Mouse (Mus musculus) layer of hippocampus, adult 2 months (tissue): ENCODE data around the gene Slc27a1. TPM values are rescaled to one million over a fixed set of nuclear protein-coding genes. Genes with fewer than 3 reads are reported as not detected.

Experiments used
- DNase-seq, 2 experiments: peaks; one replicate each; pipeline ENCODE4 v3.0.0; 2022; ENCODE audit warnings: low spot score in 2 of 2
- H3K27ac ChIP-seq: fragments of 200-600 bp; 2 replicates; pipeline ENCODE4 v1.8.1; 2022
- H3K4me3 ChIP-seq: fragments of 200-600 bp; 2 replicates; pipeline ENCODE4 v1.8.1; 2022; ENCODE audit warnings: mild to moderate bottlenecking
- CTCF ChIP-seq: fragments of 200-600 bp; conservative IDR thresholded peaks from 2 replicates; pipeline ENCODE4 v1.8.1; 2022; ENCODE audit warnings: antibody characterized with exemption, mild to moderate bottlenecking, moderate library complexity
- microRNA-seq, 2 experiments: library from miRNA; unstranded; fragments of <30 nt; microRNA quantifications; one replicate each; pipeline ENCODE4 v1.2.0; 2021
- total RNA-seq, 2 experiments: library from RNA; stranded (reverse); gene quantifications; 2 replicates each; pipeline ENCODE4 v1.2.3; 2021

The Slc27a1 gene
- total RNA-seq, 2 experiments from 2014 or later, result 125 to 126 TPM

DNA sequence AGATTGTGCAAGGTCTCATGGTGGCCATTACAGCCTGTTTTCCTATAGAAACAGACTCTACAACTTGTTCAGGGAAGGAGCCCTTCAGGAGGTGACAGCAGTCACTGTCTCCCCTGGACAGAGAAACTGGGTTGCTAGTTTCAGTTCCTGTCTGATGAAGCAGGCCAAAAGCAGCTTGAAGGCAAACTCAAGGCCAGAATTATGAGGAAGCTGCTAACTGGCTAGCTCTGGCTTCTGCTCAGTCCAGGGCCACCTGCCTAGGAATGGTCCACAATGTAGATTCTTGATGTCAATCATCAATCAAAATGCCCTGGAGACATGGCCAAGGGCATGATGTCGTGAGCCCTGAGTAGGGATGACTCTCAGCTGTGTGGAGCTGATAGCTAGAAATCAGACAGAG is 56.4 kb downstream of the Slc27a1 start:
- TF ChIP-seq CTCF, result no peak
- Histone ChIP-seq H3K4me3 (no peak overlapping the region), H3K27ac (peak overlapping the region; percentile 51)
- DNase-seq, result no peak

DNA sequence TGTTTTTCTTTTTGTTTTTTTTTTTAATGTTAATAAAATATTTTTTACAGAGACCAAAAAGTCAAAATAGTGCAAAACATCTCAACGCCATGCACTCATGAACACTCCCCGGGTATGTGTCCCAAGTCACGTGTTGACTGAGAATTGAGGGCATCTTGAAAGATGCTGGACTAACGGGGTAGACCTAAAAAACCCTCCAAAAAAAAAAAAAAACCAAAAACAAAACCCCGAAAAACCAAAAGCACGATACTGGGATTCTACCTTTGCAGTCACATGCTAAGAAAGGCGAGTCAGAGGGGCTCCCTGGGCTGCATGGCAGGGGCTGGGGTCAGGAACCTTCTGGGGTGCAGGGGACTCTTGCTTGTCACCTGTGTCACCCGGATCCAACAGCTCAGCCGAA is 58.1 kb downstream of the Slc27a1 start:
- Histone ChIP-seq H3K4me3 (no peak overlapping the region), H3K27ac (peak overlapping the region; percentile 52; the same call in 1 of the 2 replicates)
- DNase-seq, result no peak
- no peak for TF ChIP-seq CTCF

DNA sequence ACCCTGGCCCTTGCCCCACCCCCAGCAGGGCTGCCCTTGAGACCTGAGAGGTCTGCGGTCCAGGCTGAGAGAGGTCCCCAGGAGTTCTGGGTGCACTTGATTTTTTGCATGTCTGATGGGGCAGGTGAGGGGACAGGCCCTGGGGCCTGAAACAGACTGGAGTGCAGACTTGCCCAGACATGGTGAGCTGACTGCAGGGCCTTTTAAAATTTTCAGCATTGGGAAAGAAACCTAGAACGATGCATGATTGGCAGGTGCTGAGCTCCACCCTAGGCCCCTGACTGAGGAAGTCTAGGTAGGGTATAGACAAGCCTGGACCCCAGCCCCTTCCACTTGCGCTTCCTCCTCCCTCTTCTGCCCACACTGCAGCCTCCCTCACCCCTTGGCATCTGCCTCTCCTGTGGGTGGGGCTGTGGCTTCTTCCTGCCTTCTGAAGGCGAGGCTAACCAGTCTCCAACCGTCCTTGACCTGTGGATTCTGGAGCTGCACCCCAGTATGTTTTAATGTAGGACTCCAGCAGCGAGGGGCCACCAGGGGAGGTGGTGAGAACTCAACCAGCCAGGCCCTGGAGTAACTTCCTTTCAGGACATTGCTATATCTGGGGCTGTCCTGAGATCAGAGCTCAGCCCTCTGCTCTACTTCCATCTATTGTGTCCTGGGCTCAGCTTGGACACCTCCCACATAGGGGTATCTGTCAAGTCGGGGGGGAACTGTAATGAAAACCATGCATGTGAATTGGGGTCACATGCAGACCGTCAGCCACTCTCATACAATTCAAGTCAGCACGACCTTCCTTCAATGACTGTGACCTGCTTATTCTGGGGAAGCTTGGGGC is 58.8 kb downstream of the Slc27a1 start:
- DNase-seq, result no peak
- Histone ChIP-seq H3K4me3 (no peak overlapping the region), H3K27ac (peak overlapping the region; percentile 52; the same call in 1 of the 2 replicates)
- TF ChIP-seq CTCF, result 0 out of 2 replicates have a peak, but pooled peaks have one; percentile 8

DNA sequence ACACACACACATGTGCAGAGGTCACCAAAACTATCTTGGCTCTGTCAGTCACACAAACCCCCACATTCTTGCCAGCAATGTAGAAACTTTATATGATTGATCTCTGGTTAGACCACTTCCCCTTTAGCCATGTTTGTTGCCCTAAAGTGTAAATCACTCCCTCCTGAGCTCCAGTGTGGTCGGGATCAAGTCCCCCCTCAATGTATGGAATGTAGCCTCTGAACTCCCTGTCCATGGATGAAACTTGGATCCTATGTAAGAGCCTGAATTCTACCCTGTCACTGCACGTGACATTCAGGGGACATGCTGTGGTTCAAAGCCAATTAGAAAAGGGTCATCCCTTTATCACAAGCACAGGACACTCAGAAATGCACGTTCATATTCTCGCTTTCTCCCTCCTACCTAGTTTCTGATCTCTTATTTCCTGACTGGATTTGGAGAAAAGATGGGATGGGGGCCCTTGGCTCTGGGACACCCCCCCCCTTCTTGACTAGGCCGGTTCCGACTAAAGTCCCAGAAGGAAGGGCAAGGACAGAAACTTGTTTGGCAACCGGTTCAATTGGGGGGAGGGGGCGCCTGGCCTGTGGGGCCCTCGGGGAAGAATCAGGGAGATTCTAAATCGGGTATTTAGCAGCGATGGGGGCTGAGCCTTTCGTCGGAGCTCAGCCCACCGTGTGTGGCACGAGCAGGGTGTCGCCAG is 59.9 kb downstream of the Slc27a1 start:
- TF ChIP-seq CTCF, result no peak
- H3K27ac ChIP-seq, result peak overlapping the region; percentile 52

DNA sequence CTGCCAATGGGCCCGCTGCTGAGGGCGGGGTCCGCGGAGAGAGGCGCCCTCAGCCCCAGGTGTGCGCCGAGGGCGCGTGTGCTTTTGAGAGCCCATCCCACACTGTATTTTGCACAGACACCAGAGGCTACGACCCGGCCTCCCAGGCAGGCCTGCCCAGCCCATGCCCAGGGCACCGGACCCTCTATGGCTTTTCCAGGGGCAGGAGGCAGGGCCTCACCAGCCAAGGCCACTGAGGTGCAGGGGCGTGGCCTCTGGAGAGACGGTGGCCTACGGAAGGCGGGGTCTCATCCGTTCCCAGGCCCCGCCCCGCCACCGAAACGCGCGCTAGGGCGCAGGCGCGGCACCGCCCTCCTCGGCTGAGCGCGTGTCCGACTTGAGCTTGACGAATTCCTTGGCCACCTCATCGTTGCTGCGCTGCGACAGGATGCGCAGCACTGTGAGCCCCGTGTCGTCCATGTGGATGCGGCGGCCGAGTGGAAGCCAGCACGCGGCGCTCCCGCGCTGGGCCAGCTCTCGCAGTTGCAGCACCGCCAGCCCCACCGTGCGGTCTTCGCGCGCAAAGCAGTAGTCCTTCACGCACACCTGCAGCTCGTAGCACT is 60.5 kb downstream of the Slc27a1 start:
- TF ChIP-seq CTCF, result peak; percentile 71

More for the DNA sequence above, 59.9 kb downstream of the Slc27a1 start:
- DNase-seq, result no peak
- H3K4me3 ChIP-seq, result peak overlapping the region; percentile 58

DNA sequence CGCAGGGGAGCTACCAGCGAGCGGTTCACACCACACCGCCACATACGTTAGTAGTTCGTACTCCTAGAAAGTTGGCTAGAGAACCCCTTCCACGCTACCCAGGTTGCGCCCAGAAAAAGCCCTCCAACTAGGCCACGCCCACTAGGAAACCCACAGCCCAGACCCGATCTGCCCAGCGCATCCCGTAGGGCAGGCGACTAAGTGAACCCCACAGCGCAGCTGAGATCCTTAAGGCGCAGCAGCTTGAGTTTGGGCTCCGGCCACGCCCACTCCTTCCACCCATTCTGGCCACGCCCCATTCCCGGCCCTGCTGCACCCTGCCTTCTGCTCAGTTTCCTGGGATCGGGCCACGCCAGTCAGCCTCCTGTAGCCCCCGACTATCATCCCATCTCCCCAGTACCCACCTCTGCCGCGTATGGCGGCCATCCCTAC is 61.1 kb downstream of the Slc27a1 start:
- DNase-seq, result no peak
- peak overlapping the region; percentile 58 for H3K4me3 ChIP-seq
- TF ChIP-seq CTCF, result no peak
- H3K27ac ChIP-seq, result no peak overlapping the region

More for the DNA sequence above, 60.5 kb downstream of the Slc27a1 start:
- DNase-seq, result peak; percentile 88 to 90
- H3K27ac ChIP-seq, result peak overlapping the region; percentile 52
- peak overlapping the region; percentile 58 for H3K4me3 ChIP-seq

DNA sequence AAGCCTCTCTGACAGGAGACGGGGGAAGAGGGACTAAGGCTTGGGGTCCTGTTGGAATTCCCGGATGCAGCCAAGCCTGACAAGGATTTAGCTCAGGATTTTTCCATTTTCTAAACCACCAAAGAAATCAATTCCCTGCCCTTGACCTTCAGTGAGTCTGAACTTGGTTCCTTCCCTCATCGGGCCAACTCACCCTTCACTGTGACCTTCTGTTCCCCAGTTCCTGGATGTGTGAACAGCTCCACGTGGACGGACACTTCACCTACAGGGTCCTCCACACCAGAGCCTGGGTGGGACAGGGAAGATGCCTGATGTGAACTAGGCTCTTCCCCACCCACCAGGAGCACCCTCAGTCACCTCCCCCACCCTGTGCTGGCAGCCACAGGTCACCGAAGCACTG is 62.1 kb downstream of the Slc27a1 start:
- Histone ChIP-seq H3K27ac (no peak overlapping the region), H3K4me3 (no peak overlapping the region)
- TF ChIP-seq CTCF, result no peak
- no peak for DNase-seq

DNA sequence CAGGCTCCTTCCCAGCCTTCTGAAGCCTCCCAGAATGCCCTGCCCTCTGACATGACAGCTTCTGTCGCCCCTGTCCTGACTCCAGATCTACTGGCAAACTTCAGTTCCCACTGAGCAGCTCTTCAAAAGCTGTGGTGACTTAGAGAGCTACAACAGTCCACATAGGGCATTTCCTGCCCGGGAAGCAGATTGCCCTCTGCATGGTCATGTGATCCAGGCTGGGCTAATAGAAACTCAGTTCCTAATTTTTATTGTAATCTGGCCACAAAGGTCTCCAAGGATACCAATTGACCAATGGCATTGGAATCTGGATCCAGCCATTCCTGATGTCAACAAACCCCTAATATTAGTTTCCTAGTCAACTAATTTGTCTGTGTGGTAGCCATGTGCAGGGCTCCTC is 63.2 kb downstream of the Slc27a1 start:
- no peak overlapping the region for H3K4me3 ChIP-seq
- H3K27ac ChIP-seq, result no peak overlapping the region
- no peak for TF ChIP-seq CTCF
- DNase-seq, result no peak

DNA sequence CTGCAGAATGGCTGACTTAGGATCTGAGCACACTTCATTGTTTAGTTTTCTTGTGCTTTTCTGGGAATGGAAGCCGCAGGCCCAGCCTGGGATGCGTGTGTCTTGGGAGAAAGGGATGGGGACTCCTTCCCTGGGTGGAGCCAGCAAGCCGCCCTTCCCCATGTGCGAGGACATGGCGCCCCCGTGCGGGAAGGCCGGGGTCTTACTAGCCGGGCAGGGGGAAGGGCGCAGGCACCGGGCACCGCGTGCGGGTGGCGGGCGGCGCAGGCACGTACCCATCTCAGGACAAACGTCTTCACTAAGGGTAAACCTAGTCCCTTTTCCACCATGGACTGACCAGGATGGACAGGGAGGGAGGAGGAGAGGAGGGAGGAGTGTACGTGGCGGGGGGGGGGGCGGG is 64.5 kb downstream of the Slc27a1 start:
- Histone ChIP-seq H3K4me3 (no peak overlapping the region), H3K27ac (no peak overlapping the region)
- DNase-seq, result no peak
- peak; percentile 64 for TF ChIP-seq CTCF

DNA sequence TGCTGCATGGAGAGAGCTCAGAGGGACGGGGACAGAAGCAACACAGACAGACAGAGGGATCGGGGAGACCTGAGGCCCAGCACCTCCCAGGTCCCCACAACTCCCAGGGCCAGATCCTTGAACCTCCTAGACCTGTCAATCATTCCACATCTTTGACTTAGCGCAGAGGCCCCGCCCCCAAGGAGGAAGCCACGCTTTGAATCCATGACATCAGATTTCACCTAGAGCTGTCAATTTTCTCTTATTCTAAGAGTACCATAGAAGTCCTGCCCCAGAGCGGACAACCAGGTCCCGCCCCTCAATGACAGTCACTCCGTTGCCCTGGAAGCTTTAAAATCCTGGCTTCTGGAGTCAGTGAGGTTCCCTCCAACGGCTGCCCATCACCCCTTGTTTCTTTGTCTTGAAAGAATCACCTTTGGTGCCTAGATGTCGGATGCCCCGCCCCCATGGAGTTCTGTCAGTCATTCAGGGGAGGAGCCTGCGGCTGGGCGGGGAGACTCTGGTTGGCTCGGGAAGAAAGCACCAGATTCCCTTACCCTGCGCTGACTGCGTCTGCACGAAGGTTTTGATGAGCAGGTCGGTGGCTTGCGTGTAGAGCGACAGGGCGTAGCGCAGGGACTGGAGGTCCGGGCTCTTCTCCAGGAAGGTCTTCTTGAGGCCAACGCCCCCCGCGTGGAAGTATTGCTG is 65.4 kb downstream of the Slc27a1 start:
- TF ChIP-seq CTCF, result no peak
- Histone ChIP-seq H3K4me3 (no peak overlapping the region), H3K27ac (no peak overlapping the region)
- no peak for DNase-seq

Small RNAs within 50 kb of the gene (microRNA-seq; reads per million reads assigned to microRNA genes)
- gene Mir6769b, result 29.4 to 32.6 reads per million in 2 experiments

Other genes with a start within 250 kb of the Slc27a1 start
- 100 to 1,000 TPM; 107 to 117 TPM for gene Use1, start 202.0 kb upstream of the Slc27a1 start, total RNA-seq
- 10 to 100 TPM; 15.4 to 15.9 TPM for gene Ocel1, start 197.6 kb upstream of the Slc27a1 start, total RNA-seq
- 10 to 100 TPM; 41.9 TPM for gene Nr2f6, start 186.9 kb upstream of the Slc27a1 start, total RNA-seq
- 1 to 10 TPM; 3.3 to 4.3 TPM for gene Ushbp1, start 173.1 kb upstream of the Slc27a1 start, total RNA-seq
- gene Babam1, start 172.0 kb upstream of the Slc27a1 start, total RNA-seq, result 100 to 1,000 TPM in 1 of 2 experiments, 10 to 100 TPM in 1; 98.3 to 102 TPM
- gene Ankle1, start 162.9 kb upstream of the Slc27a1 start, total RNA-seq, result under 1 TPM; 0.67 to 0.88 TPM
- gene Abhd8, start 105.2 kb upstream of the Slc27a1 start, total RNA-seq, result 100 to 1,000 TPM; 260 to 270 TPM
- gene Mrpl34, start 103.9 kb upstream of the Slc27a1 start, total RNA-seq, result 10 to 100 TPM; 39.7 to 45.4 TPM
- 10 to 100 TPM; 83.2 to 89.7 TPM for gene Dda1, start 99.7 kb upstream of the Slc27a1 start, total RNA-seq
- 10 to 100 TPM; 52.9 to 55.3 TPM for gene Ano8, start 82.9 kb upstream of the Slc27a1 start, total RNA-seq
- gene Gtpbp3, start 80.8 kb upstream of the Slc27a1 start, total RNA-seq, result 10 to 100 TPM; 28.7 to 32.1 TPM
- gene Plvap, start 57.1 kb upstream of the Slc27a1 start, total RNA-seq, result 1 to 10 TPM; 7.3 to 7.7 TPM
- gene Ccdc194, start 43.2 kb upstream of the Slc27a1 start, total RNA-seq, result not detected
- 1 to 10 TPM; 3.4 to 5.0 TPM for gene Bst2, start 31.4 kb upstream of the Slc27a1 start, total RNA-seq
- 10 to 100 TPM; 33.8 to 34.9 TPM for gene Mvb12a, start 26.0 kb upstream of the Slc27a1 start, total RNA-seq
- under 1 TPM; 0.22 to 0.31 TPM for gene Tmem221, start 10.0 kb upstream of the Slc27a1 start, total RNA-seq
- not detected for gene Nxnl1, start 2.3 kb upstream of the Slc27a1 start, total RNA-seq
- 10 to 100 TPM; 27.5 to 34.4 TPM for gene Pgls, start 23.3 kb downstream of the Slc27a1 start, total RNA-seq
- 1 to 10 TPM; 3.8 TPM for gene Fam129c, start 28.8 kb downstream of the Slc27a1 start, total RNA-seq
- gene Colgalt1, start 42.1 kb downstream of the Slc27a1 start, total RNA-seq, result 10 to 100 TPM; 52.4 to 60.1 TPM
- 100 to 1,000 TPM; 263 to 264 TPM for gene Unc13a, start 102.9 kb downstream of the Slc27a1 start, total RNA-seq
- gene Jak3, start 107.4 kb downstream of the Slc27a1 start, total RNA-seq, result 1 to 10 TPM; 5.3 TPM
- gene Insl3, start 120.3 kb downstream of the Slc27a1 start, total RNA-seq, result 1 to 10 TPM in 1 of 2 experiments, not detected in 1; 2.1 TPM
- under 1 TPM; 0.72 to 0.81 TPM for gene B3gnt3, start 132.9 kb downstream of the Slc27a1 start, total RNA-seq
- gene Fcho1, start 156.8 kb downstream of the Slc27a1 start, total RNA-seq, result 100 to 1,000 TPM; 101 to 112 TPM